Mouse (Mus musculus) megakaryocyte, embryonic 14.5 days (primary cell): Measurements from ENCODE around the gene Ptpro.

Source experiments
- FLI1 ChIP-seq: IDR thresholded peaks from 2 replicates; pipeline ENCODE4 v1.6.1; 2012; ENCODE audit warnings: low read length, inconsistent platforms, mixed read lengths
- GATA1 ChIP-seq: IDR thresholded peaks from 3 replicates; pipeline ENCODE4 v1.6.1; 2012; ENCODE audit warnings: mixed read lengths, low read length, inconsistent platforms, borderline replicate concordance

GRCm38 (mm10) chr6:137413045-137413444 lies 160.9 kb downstream of the Ptpro start:
- TF ChIP-seq GATA1 (no peak), FLI1 (no peak)
